Mouse (Mus musculus) G1E (cell line): ENCODE data around the gene Ifnar2.

ENCODE experiments used
- CTCF ChIP-seq: IDR thresholded peaks from 2 replicates; pipeline ENCODE4 v1.5.1; 2012; ENCODE audit warnings: low read depth, low read length, inconsistent platforms, mixed read lengths
- GATA1 ChIP-seq: IDR thresholded peaks from 2 replicates; pipeline ENCODE4 v1.6.1; 2012; ENCODE audit warnings: borderline replicate concordance, low read length, inconsistent platforms, mixed read lengths
- TAL1 ChIP-seq: conservative IDR thresholded peaks from 2 replicates; pipeline ENCODE4 v1.6.1; 2012; ENCODE audit warnings: low read depth, low read length, inconsistent platforms, mixed read lengths

GRCm38 (mm10) chr16:91379412-91379811 lies 6.8 kb downstream of the Ifnar2 start:
- TF ChIP-seq GATA1 (no peak), CTCF (no peak), TAL1 (no peak)
